Mouse (Mus musculus): ENCODE results near the gene Hvcn1. TPM values are rescaled to one million over a fixed set of nuclear protein-coding genes. Genes with fewer than 3 reads are reported as not detected.

Hvcn1 gene
- 18.2 and 30.0 TPM in 2 replicates for polyA plus RNA-seq (2011; ENCODE audit: insufficient read depth, insufficient read length, low replicate concordance, missing spikeins)

DNA sequence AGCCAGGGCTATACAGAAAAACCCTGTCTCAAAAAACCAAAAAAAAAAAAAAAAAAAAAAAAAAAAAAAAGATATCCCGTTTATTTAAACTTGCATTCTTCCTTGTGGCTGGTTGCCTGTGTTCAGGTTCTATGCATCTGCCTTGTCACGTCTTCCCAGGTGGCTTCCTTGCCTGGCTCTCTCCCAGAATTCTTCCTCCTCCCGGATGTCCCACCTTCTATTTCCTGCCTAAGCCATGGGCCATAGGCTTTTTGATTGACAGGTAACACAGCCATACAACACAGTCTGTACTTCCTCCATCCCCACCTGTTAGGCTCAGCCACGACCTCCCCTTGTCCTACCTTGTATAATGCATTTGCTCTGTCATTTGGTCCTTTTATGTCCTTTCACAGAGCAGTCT lies at the start of gene Hvcn1:
Hvcn1 (plus strand) TSS at position 330 of the 400 bp plus-strand sequence.
- H3K4me1 ChIP-seq (ENCODE audit: control insufficient read depth, insufficient read depth, low read length) = peaks cover 16% of the 10 kb centered on the region
- H3K4me3 ChIP-seq (replicated peaks; ENCODE audit: control insufficient read depth, low read depth, low read length) = no peak within 1 kb of the TSS
- no peak within 1 kb of the TSS for H3K27ac ChIP-seq (ENCODE audit: control insufficient read depth, insufficient read depth, low read depth, low read length, poor library complexity)
- no peak for TF ChIP-seq CTCF (IDR thresholded peaks at IDR 0.05; ENCODE audit: control insufficient read depth, insufficient read depth, low read length)
- TF ChIP-seq POLR2A (IDR thresholded peaks at IDR 0.05; ENCODE audit: borderline replicate concordance, control insufficient read depth, low read depth, low read length) = no peak
- 29% methylated on average over 4 of the region's 4 CpGs for WGBS

DNA sequence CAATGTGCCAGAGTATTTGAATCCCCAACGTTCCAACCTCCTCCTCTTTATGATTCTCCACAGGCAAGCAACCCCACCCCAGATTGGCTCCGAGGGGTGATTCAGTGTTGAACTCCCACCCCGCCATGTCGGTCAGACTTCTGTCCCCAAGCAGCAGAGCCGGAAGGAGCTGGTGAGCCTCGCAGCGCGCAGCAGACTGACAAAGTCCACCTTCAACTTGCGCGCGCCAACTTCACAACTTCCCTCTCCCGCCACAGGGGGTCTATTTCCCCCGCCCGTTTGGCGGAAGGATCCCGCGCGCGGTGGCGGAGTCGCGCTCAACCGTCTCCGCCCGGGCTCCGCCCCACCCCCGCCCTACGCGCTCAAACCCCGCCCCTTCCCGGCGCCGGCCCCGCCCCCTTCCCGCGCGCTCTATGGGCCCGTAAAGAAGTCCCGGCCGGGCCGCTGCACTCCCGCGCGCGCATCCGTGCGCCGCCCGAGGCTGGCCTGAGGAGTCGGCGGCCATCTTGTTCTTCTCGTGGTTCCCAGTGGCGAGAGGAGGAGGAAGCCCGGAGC lies 48.7 kb upstream of the Hvcn1 start, which contains the start of gene Ppp1cc:
Ppp1cc (plus strand) TSS at position 452 of the 555 bp plus-strand sequence.
- peaks cover 5% of the 10 kb centered on the region for H3K4me1 ChIP-seq (ENCODE audit: control insufficient read depth, insufficient read depth, low read length)
- under 1% methylated on average over 54 of the region's 54 CpGs for WGBS
- H3K27ac ChIP-seq (ENCODE audit: control insufficient read depth, insufficient read depth, low read depth, low read length, poor library complexity) = peak within 1 kb of the TSS; percentile 88
- H3K4me3 ChIP-seq (replicated peaks; ENCODE audit: control insufficient read depth, low read depth, low read length) = peak within 1 kb of the TSS; percentile 93
- TF ChIP-seq CTCF (IDR thresholded peaks at IDR 0.05; ENCODE audit: control insufficient read depth, insufficient read depth, low read length) (peak; percentile 31; the same call in 1 of the 2 replicates), POLR2A (IDR thresholded peaks at IDR 0.05; ENCODE audit: borderline replicate concordance, control insufficient read depth, low read depth, low read length) (peak; percentile 82)

DNA sequence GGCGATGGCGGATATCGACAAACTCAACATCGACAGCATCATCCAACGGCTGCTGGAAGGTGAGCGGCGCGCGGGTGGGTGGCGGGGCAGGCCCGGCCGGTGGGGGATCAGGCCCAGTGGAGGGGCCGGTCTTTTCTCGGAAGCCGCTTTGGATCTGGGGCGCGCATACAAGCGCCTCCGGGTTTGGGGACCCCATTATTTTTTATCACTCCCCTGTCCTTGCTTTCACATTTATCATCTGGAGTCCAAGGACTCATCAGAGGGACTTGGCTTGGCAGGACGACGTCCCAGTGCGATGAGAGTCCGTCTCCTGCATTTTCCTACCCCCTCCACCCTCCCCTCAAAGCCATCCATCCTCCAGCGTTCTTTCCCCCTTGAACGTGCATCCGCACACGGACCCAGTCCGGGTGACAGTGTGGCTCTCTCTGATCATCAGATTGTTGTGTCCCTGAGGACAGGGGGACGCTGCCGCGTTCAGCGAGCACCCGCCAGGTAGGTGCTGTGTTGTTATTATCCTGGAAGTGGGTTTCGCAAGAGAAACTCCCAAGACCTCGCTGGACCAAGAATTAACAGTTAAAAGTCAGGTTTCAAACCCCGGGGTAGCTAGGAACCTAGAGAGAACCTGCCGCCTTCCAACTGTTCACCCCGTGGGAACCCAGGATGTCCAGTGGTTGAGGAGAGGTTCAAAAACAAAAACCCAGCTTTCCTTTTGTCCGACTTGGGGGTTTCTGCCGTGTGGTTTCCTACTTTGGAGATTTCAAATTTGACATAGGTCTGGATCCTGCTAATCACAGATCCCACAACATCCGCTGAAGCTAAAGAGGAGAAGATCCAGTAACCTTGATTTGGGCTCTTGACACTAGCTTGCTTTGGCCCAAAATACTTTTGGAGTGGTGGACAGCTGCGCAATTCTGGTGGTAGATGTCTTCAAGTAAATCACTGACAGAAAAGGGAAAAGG lies 47.8 kb upstream of the Hvcn1 start:
- peak overlapping the region; percentile 87 for H3K4me3 ChIP-seq (replicated peaks; ENCODE audit: control insufficient read depth, low read depth, low read length)
- WGBS = under 1% methylated on average over 42 of the region's 42 CpGs
- TF ChIP-seq POLR2A (IDR thresholded peaks at IDR 0.05; ENCODE audit: borderline replicate concordance, control insufficient read depth, low read depth, low read length) = no peak
- TF ChIP-seq CTCF (IDR thresholded peaks at IDR 0.05; ENCODE audit: control insufficient read depth, insufficient read depth, low read length) = no peak
- H3K4me1 ChIP-seq (ENCODE audit: control insufficient read depth, insufficient read depth, low read length) = peaks cover 5% of the 10 kb centered on the region
- H3K27ac ChIP-seq (ENCODE audit: control insufficient read depth, insufficient read depth, low read depth, low read length, poor library complexity) = peak overlapping the region; percentile 67

DNA sequence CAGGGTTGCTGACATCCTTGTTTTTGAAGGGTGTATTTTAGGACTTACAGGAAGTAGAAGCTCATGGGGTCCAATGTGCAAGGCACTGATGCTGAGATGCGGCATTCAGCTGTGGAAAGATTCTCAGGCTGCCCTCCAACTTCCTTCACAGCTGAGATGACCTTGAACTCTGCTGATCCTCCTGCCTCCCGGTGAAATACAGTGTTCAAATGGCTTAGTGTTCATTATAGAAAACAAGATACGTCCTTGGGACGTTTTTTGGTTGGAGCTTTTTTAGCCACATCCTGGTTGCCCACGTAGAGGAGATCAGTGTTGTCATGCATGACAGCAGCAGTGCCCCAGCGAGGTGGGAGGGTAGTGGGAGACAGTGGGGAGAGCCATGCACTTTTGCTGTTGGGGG lies 43.4 kb upstream of the Hvcn1 start:
- TF ChIP-seq POLR2A (IDR thresholded peaks at IDR 0.05; ENCODE audit: borderline replicate concordance, control insufficient read depth, low read depth, low read length) (no peak), CTCF (IDR thresholded peaks at IDR 0.05; ENCODE audit: control insufficient read depth, insufficient read depth, low read length) (no peak)
- H3K4me3 ChIP-seq (replicated peaks; ENCODE audit: control insufficient read depth, low read depth, low read length) = no peak overlapping the region
- H3K4me1 ChIP-seq (ENCODE audit: control insufficient read depth, insufficient read depth, low read length) = peaks cover 5% of the 10 kb centered on the region
- 14% methylated on average over 6 of the region's 6 CpGs for WGBS
- no peak overlapping the region for H3K27ac ChIP-seq (ENCODE audit: control insufficient read depth, insufficient read depth, low read depth, low read length, poor library complexity)

DNA sequence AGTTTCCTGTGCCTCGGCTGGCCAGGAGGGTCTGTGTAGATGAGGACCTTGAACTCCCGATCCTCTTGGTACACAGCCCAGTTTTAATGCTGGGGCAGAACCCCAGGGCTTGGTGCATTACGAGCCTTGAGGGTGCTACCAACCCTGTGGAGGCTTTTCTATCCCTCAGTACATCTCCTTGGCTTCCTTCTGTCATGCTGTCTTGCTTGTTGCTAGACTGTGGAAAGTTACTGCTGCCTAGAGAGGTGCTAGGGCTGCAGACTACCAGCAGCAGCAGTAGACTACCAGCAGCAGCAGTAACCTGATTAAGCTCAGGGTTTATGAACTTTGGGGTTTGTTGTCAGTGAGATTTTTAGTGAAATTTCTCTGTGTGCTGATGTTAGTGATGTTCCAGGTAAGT lies 42.6 kb upstream of the Hvcn1 start:
- no peak overlapping the region for H3K27ac ChIP-seq (ENCODE audit: control insufficient read depth, insufficient read depth, low read depth, low read length, poor library complexity)
- peaks cover 5% of the 10 kb centered on the region for H3K4me1 ChIP-seq (ENCODE audit: control insufficient read depth, insufficient read depth, low read length)
- H3K4me3 ChIP-seq (replicated peaks; ENCODE audit: control insufficient read depth, low read depth, low read length) = no peak overlapping the region
- WGBS = 76% methylated on average over 3 of the region's 3 CpGs
- TF ChIP-seq CTCF (IDR thresholded peaks at IDR 0.05; ENCODE audit: control insufficient read depth, insufficient read depth, low read length) (no peak), POLR2A (IDR thresholded peaks at IDR 0.05; ENCODE audit: borderline replicate concordance, control insufficient read depth, low read depth, low read length) (no peak)

DNA sequence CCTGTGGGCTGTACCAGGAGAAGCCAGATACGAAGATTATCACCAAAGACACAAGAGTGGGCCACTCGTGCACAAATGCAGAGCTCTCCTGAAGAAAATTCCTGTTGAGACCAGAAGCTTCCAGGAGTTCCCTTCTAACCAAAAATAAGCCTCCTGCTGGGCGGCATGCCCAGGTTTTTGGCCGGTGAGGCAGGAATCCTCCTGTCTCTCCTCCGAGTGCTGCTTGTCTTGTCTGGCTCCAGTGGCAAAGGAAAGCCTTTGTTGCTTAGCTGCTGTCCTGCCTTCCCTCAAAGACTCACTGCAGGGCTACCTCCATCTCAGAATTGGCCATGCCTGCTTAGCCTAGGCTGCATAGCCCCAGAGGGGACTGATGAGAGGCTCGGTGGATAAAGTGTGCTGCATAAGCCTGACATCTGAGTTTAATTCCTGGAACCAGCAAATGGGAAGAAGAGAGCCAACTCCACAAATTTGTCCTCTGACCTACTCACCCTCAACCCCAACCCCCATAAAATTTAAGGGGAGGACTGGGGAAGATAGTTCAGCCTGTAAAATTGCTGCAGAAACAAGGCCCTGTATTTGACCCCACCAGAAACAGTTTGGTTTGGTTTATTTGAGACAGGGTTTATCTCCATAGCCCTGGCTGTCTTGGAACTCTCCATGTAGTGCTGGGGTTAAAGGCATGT lies 41.2 kb upstream of the Hvcn1 start:
- TF ChIP-seq POLR2A (IDR thresholded peaks at IDR 0.05; ENCODE audit: borderline replicate concordance, control insufficient read depth, low read depth, low read length) (no peak), CTCF (IDR thresholded peaks at IDR 0.05; ENCODE audit: control insufficient read depth, insufficient read depth, low read length) (no peak)
- Histone ChIP-seq H3K27ac (ENCODE audit: control insufficient read depth, insufficient read depth, low read depth, low read length, poor library complexity) (no peak overlapping the region), H3K4me3 (replicated peaks; ENCODE audit: control insufficient read depth, low read depth, low read length) (no peak overlapping the region), H3K4me1 (ENCODE audit: control insufficient read depth, insufficient read depth, low read length) (peaks cover 5% of the 10 kb centered on the region)
- 76% methylated on average over 6 of the region's 6 CpGs for WGBS

DNA sequence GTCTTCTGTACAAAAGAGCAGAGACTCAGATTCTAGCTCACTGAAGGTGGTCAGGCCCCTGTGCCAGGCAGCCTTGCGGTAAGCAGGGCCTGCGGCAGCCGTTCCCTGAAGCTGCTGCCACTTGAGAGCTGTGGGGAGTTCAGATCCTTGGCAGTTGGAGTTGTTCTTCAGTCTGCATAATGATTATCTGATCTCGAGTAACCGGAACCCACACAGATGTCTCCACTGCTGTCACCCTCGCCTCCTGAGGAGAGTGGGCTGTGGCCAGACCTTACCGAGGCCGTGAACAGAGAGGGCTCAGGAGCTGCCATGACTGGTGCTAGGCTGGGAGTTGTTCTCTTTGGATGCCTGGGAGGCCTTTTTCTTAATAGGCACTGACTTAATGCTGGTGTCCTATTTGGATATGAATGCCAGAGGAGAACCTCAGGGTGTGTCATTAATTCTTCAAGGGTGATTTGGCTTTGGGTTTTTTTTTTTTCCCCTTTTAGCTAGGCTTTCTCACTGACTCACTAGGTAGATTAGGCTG lies 39.9 kb upstream of the Hvcn1 start:
- Histone ChIP-seq H3K27ac (ENCODE audit: control insufficient read depth, insufficient read depth, low read depth, low read length, poor library complexity) (no peak overlapping the region), H3K4me1 (ENCODE audit: control insufficient read depth, insufficient read depth, low read length) (peaks cover 3% of the 10 kb centered on the region), H3K4me3 (replicated peaks; ENCODE audit: control insufficient read depth, low read depth, low read length) (no peak overlapping the region)
- TF ChIP-seq CTCF (IDR thresholded peaks at IDR 0.05; ENCODE audit: control insufficient read depth, insufficient read depth, low read length) (no peak), POLR2A (IDR thresholded peaks at IDR 0.05; ENCODE audit: borderline replicate concordance, control insufficient read depth, low read depth, low read length) (no peak)
- WGBS = 57% methylated on average over 8 of the region's 8 CpGs
